Mouse (Mus musculus) stomach, embryonic 16.5 days (tissue): ENCODE results near the gene Trim16. TPM values are rescaled to one million over a fixed set of nuclear protein-coding genes. Genes with fewer than 3 reads are reported as not detected.
A peak's percentile ranks its signal among the peaks of the same experiment; 100 is the strongest.

ENCODE experiments used
- ATAC-seq: fragments of 200-750 bp; cut with Nextera tagmentation; 2 replicates; pipeline ENCODE4 v1.8.0; 2017; ENCODE audit warnings: moderate number of reproducible peaks, moderate TSS enrichment; ENCODE audit not compliant: insufficient read depth, low FRiP score
- H3K27ac ChIP-seq: fragments of 300-500 bp; sonication (generic); 2 replicates; pipeline ENCODE4 v1.5.1; 2014; ENCODE audit warnings: low read length
- H3K27me3 ChIP-seq: fragments of 300-500 bp; sonication (generic); 2 replicates; pipeline ENCODE4 v1.6.1; 2014; ENCODE audit warnings: low read length, control low read depth, mixed read lengths; ENCODE audit not compliant: control insufficient read depth, insufficient read depth
- H3K36me3 ChIP-seq: fragments of 300-500 bp; sonication (generic); 2 replicates; pipeline ENCODE4 v1.6.1; 2014; ENCODE audit warnings: low read length; ENCODE audit not compliant: control insufficient read depth, insufficient read depth
- H3K4me1 ChIP-seq: fragments of 300-500 bp; sonication (generic); 2 replicates; pipeline ENCODE4 v1.6.1; 2014; ENCODE audit warnings: low read length, control low read depth, mixed read lengths; ENCODE audit not compliant: control insufficient read depth, insufficient read depth
- H3K4me2 ChIP-seq: fragments of 300-500 bp; sonication (generic); 2 replicates; pipeline ENCODE4 v1.6.1; 2014; ENCODE audit warnings: low read depth, low read length, mixed read lengths
- H3K4me3 ChIP-seq: fragments of 300-500 bp; sonication (generic); replicated peaks from 2 replicates; pipeline ENCODE4 v1.5.1; 2014; ENCODE audit warnings: mild to moderate bottlenecking, low read length
- H3K9ac ChIP-seq: fragments of 300-500 bp; sonication (generic); 2 replicates; pipeline ENCODE4 v1.6.1; 2014; ENCODE audit warnings: low read length
- H3K9me3 ChIP-seq: fragments of 300-500 bp; sonication (generic); replicated peaks from 2 replicates; pipeline ENCODE4 v1.6.1; 2016; ENCODE audit warnings: low read length, control low read depth; ENCODE audit not compliant: control insufficient read depth
- WGBS: fragments of 180-500 bp; shearing (Covaris S2); extraction: QIAGEN DNeasy Blood & Tissue Kit; methylation state at CpG from one replicate; pipeline ENCODE4 v1.1.7; 2014; 5-methylcytosine and 5-hydroxymethylcytosine counted together
- polyA plus RNA-seq: library from polyadenylated mRNA; unstranded; fragments of >200 nt; fragmentation: Nextera tagmentation; extraction: Ambion mirVana; gene quantifications from 2 replicates; pipeline ENCODE4 v1.2.1, GENCODE M21; 2015

The Trim16 gene
- polyA plus RNA-seq, 1 experiment from 2014 or later: 21.7 TPM

DNA sequence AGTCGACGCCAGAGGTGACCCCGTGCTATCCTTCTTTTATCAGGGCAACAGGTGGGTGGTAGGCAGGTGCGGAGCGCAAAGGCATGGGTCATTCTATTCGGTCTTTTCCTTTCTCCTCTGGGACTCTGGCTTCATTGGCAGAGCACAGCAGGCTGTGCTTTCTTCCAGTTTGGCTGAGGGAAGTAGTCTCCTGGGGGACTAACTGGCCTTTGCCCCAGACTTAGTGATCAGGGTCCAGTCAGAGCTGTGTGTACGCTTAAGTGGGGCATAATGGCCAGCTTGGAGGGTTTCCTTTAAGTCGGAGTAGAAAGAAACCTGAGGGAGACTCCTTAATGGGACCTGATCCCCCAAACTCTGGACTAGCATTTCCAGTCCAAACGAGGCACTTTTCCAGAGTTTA lies 53.4 kb downstream of the Trim16 start:
- WGBS: 66% methylated on average over 9 of the region's 9 CpGs

DNA sequence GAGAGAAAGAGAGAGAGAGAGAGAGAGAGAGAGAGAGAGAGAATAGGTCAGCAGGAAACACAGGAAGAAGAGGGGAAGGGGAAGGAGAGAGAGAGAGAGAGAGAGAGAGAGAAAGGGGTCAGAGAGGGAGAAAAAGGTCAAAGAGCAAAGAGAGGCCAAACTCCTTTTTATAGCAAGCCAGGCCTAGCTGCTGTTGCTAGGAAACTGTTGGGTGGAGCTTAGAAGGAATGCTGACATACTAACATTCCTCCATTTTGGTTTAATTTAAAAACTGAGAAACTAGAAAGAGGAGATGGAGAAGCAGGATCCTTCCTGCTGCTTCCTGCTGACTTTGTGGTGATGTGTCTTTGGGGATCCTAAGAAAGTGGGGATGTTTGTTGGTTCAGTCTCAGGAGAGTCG lies 55.7 kb downstream of the Trim16 start:
- Histone ChIP-seq H3K27ac (no peak overlapping the region), H3K4me3 (no peak overlapping the region), H3K27me3 (no peaks in the 10 kb centered on the region), H3K36me3 (no peaks in the 10 kb centered on the region), H3K9ac (no peak overlapping the region), H3K9me3 (no peaks in the 10 kb centered on the region), H3K4me1 (peaks cover 6% of the 10 kb centered on the region; the same call in 1 of the 2 replicates), H3K4me2 (no peak overlapping the region)
- 82% methylated on average over 1 of the region's 1 CpGs for WGBS
- ATAC-seq: no peak

More for the DNA sequence above, 53.4 kb downstream of the Trim16 start:
- Histone ChIP-seq H3K9ac (no peak overlapping the region), H3K27ac (no peak overlapping the region), H3K4me3 (no peak overlapping the region), H3K9me3 (no peaks in the 10 kb centered on the region), H3K36me3 (no peaks in the 10 kb centered on the region), H3K27me3 (no peaks in the 10 kb centered on the region), H3K4me1 (no peaks in the 10 kb centered on the region), H3K4me2 (no peak overlapping the region)
- no peak for ATAC-seq

DNA sequence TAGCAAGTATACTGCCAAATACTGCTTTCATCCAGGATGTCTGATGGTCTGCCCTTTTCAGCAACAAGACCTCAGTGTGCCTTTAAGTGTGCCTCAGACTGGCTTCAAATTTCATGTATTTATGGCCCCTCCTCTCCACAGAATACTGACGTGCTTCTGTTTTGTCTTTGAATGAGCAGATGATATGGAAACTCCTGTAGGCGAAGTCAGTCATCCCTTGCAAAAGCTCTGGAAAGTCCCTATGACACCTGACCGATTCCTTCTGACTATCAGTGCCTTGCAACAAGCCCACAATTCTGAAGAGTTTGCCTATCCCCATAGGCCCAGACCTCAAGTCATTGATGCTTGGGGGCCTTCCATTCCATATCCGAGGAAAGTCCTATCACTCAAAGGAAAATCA lies 56.4 kb downstream of the Trim16 start:
- Histone ChIP-seq H3K4me2 (no peak overlapping the region), H3K27ac (no peak overlapping the region), H3K4me3 (no peak overlapping the region), H3K4me1 (peaks cover 6% of the 10 kb centered on the region; the same call in 1 of the 2 replicates), H3K36me3 (no peaks in the 10 kb centered on the region), H3K9ac (no peak overlapping the region), H3K27me3 (no peaks in the 10 kb centered on the region), H3K9me3 (no peaks in the 10 kb centered on the region)
- WGBS: 76% methylated on average over 4 of the region's 4 CpGs
- no peak for ATAC-seq

DNA sequence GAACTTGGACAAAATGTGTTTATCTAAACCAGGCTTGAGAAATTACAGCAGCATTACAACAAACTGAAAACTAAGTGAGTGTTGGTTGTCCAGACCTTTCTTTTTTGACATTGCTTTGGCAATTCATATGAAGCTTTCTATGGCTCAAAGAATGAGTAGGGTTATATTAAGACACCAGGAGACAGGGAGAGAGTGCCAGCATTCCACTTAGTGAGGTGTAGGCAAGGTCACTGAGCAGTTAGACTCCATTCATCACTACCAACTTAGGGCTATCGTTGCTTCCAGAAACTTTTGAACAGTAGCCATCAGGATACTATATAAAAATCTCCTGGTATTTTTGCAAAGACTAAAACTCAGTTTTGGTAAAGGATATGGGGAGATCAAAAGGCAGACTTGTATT lies 57.4 kb downstream of the Trim16 start:
- no peak overlapping the region for H3K4me3 ChIP-seq
- no peaks in the 10 kb centered on the region for H3K9me3 ChIP-seq
- H3K4me2 ChIP-seq: no peak overlapping the region
- H3K27ac ChIP-seq: no peak overlapping the region
- H3K4me1 ChIP-seq: peaks cover 6% of the 10 kb centered on the region; the same call in 1 of the 2 replicates
- H3K36me3 ChIP-seq: no peaks in the 10 kb centered on the region
- ATAC-seq: no peak
- H3K27me3 ChIP-seq: no peaks in the 10 kb centered on the region
- no peak overlapping the region for H3K9ac ChIP-seq
- 60% methylated on average over 1 of the region's 1 CpGs for WGBS

DNA sequence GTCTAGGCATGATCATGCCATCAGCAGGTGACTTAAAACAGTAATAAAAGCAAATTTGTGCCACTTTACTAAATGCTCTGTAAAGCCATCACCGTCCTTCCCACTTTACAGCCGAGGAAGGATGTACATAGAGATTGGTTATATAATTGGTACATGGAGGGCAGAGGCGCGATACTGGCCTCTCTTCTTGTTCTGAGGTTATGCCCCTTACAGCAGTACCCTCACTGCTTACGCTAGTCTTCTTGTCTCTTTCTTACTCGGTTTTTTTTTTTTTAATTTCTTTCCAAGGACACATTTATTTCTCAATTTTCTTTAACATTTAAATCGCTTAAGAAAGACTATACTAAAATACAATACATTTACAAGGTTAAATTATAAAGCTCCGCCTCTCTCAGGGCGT lies 58.7 kb downstream of the Trim16 start:
- peak overlapping the region; percentile 64; the same call in 1 of the 2 replicates for H3K9ac ChIP-seq
- no peak for ATAC-seq

DNA sequence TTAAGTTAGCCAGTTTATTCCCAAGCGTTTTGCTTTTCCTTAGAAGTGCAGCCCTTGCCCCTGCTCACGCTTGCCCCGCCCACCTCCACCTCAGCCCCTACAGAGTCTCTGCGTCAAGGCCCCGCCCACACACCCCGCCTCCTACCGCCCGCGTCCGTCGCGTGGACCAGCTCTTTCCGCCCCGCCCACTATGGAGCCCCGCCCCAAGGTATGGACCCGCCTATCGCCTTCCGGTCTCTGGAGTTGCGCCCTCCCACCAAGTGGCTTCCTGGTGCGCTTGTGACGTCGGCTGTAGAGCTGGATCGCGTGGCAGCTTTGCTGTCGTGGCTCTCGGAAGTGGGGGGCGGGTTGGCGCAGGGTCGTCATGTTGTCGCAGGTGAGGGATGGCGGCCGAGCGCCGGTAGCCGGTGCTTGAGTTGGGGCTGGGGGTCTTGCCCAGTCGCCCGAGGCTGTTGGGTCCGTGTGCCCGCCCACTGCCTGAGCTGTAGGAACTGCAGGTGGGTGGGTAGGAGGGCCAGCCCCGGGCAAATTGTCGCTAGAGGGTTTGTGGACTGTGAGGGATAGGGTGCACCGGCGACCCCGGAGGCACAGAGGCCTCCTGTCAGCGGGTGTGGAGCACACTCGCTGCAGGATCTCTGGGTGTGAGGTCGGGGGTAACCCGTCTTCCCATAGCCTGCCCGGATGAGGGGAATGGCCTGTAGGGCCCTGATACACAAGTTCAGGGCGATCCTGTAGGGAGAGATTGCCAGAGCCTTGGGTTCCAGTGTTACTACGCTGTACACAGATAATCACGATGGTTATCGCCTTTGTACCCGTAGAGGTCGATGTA lies 59.4 kb downstream of the Trim16 start, which contains the start of gene Tvp23b:
TSS of gene Tvp23b (plus strand) at position 236 of the 829 bp plus-strand sequence.
- peak; percentile 99 for ATAC-seq
- Histone ChIP-seq H3K4me1 (peaks cover 6% of the 10 kb centered on the region; the same call in 1 of the 2 replicates), H3K27me3 (no peaks in the 10 kb centered on the region), H3K4me3 (peak within 1 kb of the TSS; percentile 77), H3K9me3 (no peaks in the 10 kb centered on the region), H3K27ac (peak within 1 kb of the TSS; percentile 88), H3K9ac (peak within 1 kb of the TSS; percentile 96), H3K36me3 (no peaks in the 10 kb centered on the region), H3K4me2 (peak within 1 kb of the TSS; percentile 79)
- WGBS: 1% methylated on average over 55 of the region's 55 CpGs

More for the DNA sequence above, 58.7 kb downstream of the Trim16 start:
- H3K4me3 ChIP-seq: peak overlapping the region; percentile 77
- H3K9me3 ChIP-seq: no peaks in the 10 kb centered on the region
- 23% methylated on average over 9 of the region's 9 CpGs for WGBS
- H3K27ac ChIP-seq: peak overlapping the region; percentile 63; the same call in 1 of the 2 replicates
- H3K36me3 ChIP-seq: no peaks in the 10 kb centered on the region
- peak overlapping the region; percentile 51 for H3K4me2 ChIP-seq
- no peaks in the 10 kb centered on the region for H3K27me3 ChIP-seq
- peaks cover 6% of the 10 kb centered on the region; the same call in 1 of the 2 replicates for H3K4me1 ChIP-seq

DNA sequence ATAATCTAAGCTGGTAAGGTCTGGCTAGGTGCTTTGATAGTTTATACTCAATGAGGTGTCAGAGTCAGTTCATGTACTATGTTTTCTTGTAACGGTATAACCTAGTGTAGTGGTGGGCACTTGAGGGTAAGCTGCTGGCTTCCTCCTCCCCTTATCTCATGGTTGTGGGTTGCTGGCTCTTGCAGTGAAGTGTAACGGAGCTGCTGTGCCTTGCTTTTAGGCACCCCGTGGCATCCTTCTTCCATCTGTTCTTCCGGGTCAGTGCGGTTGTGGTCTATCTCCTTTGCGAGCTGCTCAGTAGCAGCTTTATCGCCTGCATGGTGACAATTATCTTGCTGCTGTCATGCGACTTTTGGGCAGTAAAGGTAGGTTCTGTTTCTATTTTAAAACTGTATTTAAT lies 63.4 kb downstream of the Trim16 start:
- 90% methylated on average over 8 of the region's 8 CpGs for WGBS
- ATAC-seq: no peak
- peaks cover 6% of the 10 kb centered on the region; the same call in 1 of the 2 replicates for H3K36me3 ChIP-seq
- H3K9ac ChIP-seq: no peak overlapping the region
- H3K4me3 ChIP-seq: no peak overlapping the region
- peaks cover 6% of the 10 kb centered on the region; the same call in 1 of the 2 replicates for H3K4me1 ChIP-seq
- H3K9me3 ChIP-seq: no peaks in the 10 kb centered on the region
- no peak overlapping the region for H3K4me2 ChIP-seq
- no peak overlapping the region for H3K27ac ChIP-seq
- H3K27me3 ChIP-seq: no peaks in the 10 kb centered on the region

DNA sequence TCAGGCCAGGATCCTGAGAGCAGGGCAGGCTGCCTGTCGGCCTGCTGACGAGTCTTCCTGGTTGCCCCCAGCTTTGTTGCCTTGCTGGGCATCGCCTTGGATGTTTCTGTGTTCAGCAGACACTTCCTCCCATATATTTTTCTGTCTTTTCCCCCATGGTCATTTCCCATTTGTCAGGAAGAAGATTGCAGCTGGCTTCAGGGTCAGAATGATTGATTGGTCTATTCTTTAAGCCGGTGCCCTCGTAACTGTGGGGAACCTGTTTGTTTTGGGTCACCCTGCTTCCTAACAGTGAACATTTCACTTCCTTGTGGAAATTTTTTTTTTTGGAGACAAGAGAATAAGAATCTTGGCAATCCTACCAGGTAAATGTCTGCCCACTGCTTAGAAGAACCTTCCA lies 65.3 kb downstream of the Trim16 start:
- H3K4me3 ChIP-seq: no peak overlapping the region
- no peaks in the 10 kb centered on the region for H3K27me3 ChIP-seq
- H3K9me3 ChIP-seq: no peaks in the 10 kb centered on the region
- H3K4me1 ChIP-seq: peaks cover 2% of the 10 kb centered on the region; the same call in 1 of the 2 replicates
- H3K27ac ChIP-seq: no peak overlapping the region
- WGBS: 57% methylated on average over 5 of the region's 5 CpGs
- H3K9ac ChIP-seq: no peak overlapping the region
- H3K36me3 ChIP-seq: peaks cover 6% of the 10 kb centered on the region; the same call in 1 of the 2 replicates
- H3K4me2 ChIP-seq: no peak overlapping the region
- no peak for ATAC-seq

DNA sequence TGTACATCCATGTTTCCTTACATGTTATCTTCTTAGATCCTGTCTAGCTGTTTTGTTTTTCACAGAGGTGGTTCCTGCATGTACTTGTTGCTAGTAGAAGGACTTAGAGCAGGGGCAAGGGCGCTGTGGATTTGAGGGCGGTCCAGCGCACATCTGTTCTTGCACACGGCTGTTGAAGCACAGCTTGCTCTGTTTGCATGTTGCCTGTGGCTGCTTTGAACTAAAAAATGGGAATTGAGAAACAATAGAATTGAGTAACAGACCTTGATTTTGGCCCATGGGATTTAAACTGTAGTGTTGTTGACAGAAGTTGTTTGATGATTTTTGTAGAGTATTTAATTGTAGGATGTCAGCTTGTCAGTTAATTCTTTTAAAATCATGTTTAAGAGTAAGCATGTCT lies 70.8 kb downstream of the Trim16 start:
- Histone ChIP-seq H3K9me3 (no peaks in the 10 kb centered on the region), H3K27me3 (no peaks in the 10 kb centered on the region), H3K36me3 (peaks cover 6% of the 10 kb centered on the region; the same call in 1 of the 2 replicates), H3K27ac (no peak overlapping the region), H3K9ac (no peak overlapping the region), H3K4me3 (no peak overlapping the region), H3K4me2 (no peak overlapping the region), H3K4me1 (no peaks in the 10 kb centered on the region)
- no peak for ATAC-seq
- 87% methylated on average over 4 of the region's 4 CpGs for WGBS
